Mouse (Mus musculus) bone marrow macrophage, adult 2 months (primary cell): ENCODE measurements around the gene Eaf2.

ENCODE experiments used
- CTCF ChIP-seq: IDR thresholded peaks from 2 replicates; pipeline ENCODE4 v1.5.1; 2012; ENCODE audit warnings: low read depth, mild to moderate bottlenecking, low read length, moderate library complexity
- POLR2A ChIP-seq: IDR thresholded peaks from 2 replicates; pipeline ENCODE4 v1.6.1; 2012; ENCODE audit warnings: mild to moderate bottlenecking, low read depth, low read length, borderline replicate concordance

- TF ChIP-seq CTCF (no peak), POLR2A (no peak)
These were observed 84.6 kb downstream of the Eaf2 start for GRCm38 (mm10) chr16:36790166-36790565.
